Mouse (Mus musculus): ENCODE data around the gene Atg7.

Gene Atg7

GRCm38 (mm10) chr6:114817948-114818347 lies 175.1 kb downstream of the Atg7 start:
- no peak for DNase-seq (ENCODE audit: low spot score in 2 of 2)

GRCm38 (mm10) chr6:114818471-114818870 lies 175.6 kb downstream of the Atg7 start:
- DNase-seq (ENCODE audit: low spot score in 2 of 2): no peak

GRCm38 (mm10) chr6:114819971-114820481 lies 177.1 kb downstream of the Atg7 start:
- no peak for DNase-seq (ENCODE audit: low spot score in 2 of 2)

DNA sequence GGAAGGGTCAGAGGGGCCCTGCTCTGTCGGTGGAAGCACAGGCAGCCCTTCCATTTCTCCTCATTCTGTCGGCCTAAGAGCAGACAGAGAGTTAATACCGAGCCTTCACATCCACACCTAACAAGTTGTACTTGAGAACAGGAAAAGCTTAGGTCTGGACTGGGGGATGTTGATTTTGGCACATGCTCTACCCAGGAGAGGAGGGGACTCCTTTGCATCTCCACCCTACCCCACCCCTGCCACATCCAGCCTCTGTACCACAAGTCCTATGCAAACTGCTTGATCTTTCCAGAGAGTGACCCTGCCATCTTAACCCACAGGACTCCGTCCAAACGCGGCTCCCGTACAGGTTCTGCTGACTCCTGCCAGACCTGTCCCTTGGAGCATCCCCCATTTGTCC lies 178.7 kb downstream of the Atg7 start:
- DNase-seq (ENCODE audit: low spot score in 2 of 2): no peak

- DNase-seq (ENCODE audit: low spot score in 2 of 2): no peak
These were observed 184.0 kb downstream of the Atg7 start for GRCm38 (mm10) chr6:114826889-114827288.

- no peak for DNase-seq (ENCODE audit: low spot score in 2 of 2)
These were observed 187.0 kb downstream of the Atg7 start for GRCm38 (mm10) chr6:114829660-114830438.

- no peak for DNase-seq (ENCODE audit: low spot score in 2 of 2)
These were observed 188.9 kb downstream of the Atg7 start for GRCm38 (mm10) chr6:114831807-114832206.

GRCm38 (mm10) chr6:114833058-114833685 lies 190.3 kb downstream of the Atg7 start:
- DNase-seq (ENCODE audit: low spot score in 2 of 2): no peak

DNA sequence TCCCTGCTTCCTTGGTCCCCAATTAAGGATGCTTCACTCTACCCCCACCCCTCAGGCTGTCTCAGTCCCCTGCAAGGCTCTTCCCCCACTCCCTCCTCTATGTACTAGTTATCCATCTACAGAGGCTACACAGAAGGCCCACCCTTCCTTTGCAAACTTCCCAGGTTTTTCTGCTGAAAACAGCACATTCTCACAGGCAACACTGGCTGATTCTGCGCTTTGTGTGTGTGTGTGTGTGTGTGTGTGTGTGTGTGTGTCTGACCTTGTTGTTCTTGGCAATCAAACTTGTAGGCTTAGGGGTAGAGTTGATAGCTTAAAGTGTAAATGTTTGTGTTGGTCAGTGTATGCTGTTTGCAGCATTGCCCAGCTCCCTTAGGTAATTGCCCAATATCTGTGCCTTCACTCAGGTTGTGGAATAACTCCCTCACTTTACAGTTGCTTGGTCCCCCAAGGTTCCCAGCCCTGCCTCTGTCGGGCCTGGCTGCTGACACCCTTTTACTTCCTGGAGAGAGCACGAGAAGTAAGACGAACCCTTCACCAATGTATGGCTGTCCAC lies 191.0 kb downstream of the Atg7 start:
- no peak for DNase-seq (ENCODE audit: low spot score in 2 of 2)

GRCm38 (mm10) chr6:114835344-114835743 lies 192.4 kb downstream of the Atg7 start:
- no peak for DNase-seq (ENCODE audit: low spot score in 2 of 2)

DNA sequence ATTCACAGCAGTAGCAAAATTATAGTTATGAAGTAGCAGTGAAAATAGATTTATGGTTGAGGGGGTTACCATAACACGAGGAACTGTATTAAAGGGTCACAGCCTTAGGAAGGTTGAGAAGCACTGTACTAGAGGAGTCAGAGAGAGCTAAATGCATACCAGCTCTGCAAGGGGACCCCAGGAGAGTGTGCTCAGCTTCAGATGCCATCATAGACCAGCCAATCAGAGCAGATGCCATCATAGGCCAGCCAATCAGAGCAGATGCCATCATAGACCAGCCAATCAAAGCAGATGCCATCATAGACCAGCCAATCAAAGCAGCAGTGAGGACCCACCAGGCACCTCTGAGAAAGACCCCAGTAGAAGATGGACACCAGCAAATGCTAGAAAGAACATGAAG lies 192.9 kb downstream of the Atg7 start:
- no peak for DNase-seq (ENCODE audit: low spot score in 2 of 2)

- DNase-seq (ENCODE audit: low spot score in 2 of 2): no peak
These were observed 193.5 kb downstream of the Atg7 start for GRCm38 (mm10) chr6:114836433-114836832.

GRCm38 (mm10) chr6:114838872-114839271 lies 196.0 kb downstream of the Atg7 start:
- no peak for DNase-seq (ENCODE audit: low spot score in 2 of 2)

- DNase-seq (ENCODE audit: low spot score in 2 of 2): no peak
These were observed 197.1 kb downstream of the Atg7 start for GRCm38 (mm10) chr6:114840012-114840411.

DNA sequence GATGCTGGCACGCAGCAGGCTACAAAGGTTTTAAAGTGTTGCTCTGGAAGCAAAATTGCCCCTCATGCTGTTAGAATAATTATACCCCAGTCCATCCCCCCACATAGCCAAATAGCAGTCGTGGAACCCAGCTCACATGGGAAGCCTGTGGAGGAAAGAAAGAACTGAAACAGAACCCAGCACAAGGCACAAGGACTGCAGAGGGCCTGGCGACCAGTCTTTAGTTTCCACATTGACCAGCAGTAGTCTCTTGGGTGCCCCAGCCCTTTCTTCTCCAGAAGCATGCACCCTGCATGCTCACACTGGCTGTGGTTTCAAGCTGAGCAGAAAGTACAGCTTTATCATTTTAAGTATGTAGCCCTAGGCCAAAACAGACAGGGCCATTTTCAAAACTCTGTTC lies 199.2 kb downstream of the Atg7 start:
- DNase-seq (ENCODE audit: low spot score in 2 of 2): no peak

- DNase-seq (ENCODE audit: low spot score in 2 of 2): no peak
These were observed 200.0 kb downstream of the Atg7 start for GRCm38 (mm10) chr6:114842863-114843262.

DNA sequence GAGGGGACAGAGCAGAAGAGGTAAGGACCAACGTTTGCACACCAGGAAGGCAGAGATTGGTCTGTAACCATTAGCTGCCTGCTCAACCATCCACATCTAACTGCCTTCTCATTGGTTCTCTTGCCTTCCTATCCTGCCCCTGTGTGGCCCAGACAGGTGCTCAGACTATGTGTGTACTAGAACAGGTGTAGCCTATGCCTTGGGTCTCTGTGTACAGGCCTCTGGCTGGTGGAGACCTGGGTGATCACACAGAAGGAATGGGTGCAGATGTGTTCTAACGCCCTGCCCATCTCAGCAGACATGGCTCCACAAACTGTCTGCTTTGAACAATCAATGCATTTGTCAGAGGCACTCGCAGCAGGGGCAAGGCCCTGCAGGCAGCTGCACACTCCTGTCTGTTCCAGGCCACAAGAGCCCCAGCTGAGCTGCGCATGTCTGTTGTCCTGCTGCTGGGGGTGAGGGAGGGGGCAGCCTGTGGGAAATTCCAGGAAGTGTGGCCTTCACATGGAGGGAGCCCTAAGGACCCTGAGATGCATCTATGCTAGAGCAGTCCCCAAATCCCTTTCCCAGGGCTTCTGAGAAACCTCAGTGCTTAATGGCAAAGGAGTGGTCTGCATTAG lies 203.4 kb downstream of the Atg7 start:
- no peak for DNase-seq (ENCODE audit: low spot score in 2 of 2)

- DNase-seq (ENCODE audit: low spot score in 2 of 2): no peak
These were observed 204.8 kb downstream of the Atg7 start for GRCm38 (mm10) chr6:114847582-114848174.

DNA sequence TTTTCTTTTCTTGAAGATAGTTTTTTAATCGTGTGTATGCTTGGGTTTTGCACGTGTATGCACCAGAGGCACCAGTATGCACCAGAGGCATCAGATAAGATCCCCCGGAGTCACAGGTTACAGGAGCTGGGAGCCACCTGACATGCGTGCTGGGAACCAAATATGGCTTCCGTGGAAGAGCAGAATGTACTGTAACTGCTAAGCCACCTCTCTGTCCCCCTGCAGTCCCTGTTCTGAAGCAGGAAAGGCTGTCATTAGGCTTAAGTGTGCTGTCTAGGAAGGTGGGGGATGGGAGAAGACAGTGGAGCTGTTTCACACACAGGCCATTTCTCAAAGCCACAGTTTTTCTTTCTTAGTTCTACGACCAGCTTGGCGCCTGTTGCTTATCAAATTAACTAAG lies 205.9 kb downstream of the Atg7 start:
- DNase-seq (ENCODE audit: low spot score in 2 of 2): no peak

DNA sequence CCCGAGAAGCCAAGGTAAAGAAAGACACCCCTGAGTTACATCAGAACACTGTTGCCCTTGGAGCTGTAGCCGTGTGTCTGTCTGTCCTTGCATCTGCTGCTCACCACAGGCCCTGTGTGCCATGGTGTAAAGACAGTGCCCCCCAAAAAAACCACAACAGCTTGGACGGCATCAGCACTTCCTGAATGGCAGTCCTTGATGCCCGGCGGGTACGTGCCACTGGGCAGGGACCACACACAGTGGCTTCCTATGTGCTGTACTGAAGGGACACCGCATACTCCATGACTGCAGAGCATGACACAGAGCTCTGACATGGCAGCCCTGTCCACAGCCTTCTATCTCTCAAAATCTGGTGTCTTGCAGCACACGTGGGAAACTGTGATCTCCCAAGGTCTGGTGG lies 206.9 kb downstream of the Atg7 start:
- no peak for DNase-seq (ENCODE audit: low spot score in 2 of 2)

DNA sequence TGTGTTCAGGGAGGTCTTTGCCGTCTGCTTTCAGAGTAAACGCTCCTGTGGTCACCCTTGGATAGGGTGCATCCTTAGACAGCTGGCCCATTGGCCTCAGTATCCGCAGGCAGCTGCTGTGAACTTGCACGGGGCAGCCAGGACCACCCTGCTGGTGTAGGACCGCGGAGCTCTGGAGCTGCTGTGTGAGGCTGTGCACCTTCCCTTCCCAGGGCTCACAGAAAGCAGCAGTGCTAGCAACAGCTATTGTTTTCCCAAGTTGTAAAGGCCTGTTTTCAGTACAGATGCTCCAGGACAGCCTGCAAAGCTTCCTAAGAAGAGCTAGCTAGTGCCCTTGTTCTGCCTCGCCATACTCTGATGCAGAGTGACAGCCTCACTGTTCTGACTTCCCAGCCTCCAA lies 208.8 kb downstream of the Atg7 start:
- DNase-seq (ENCODE audit: low spot score in 2 of 2): no peak

- DNase-seq (ENCODE audit: low spot score in 2 of 2): no peak
These were observed 209.8 kb downstream of the Atg7 start for GRCm38 (mm10) chr6:114852739-114853138.
